21 mouse cellular contexts compared by ENCODE assay signal in genomic region chr1:157526625-157527024, GRCm38 (mm10). TPM values are rescaled to one million over a fixed set of nuclear protein-coding genes. Genes with fewer than 3 reads are reported as not detected.
A peak's percentile ranks its signal among the peaks of the same experiment; 100 is the strongest.
DNase-seq lines count a peak whose midpoint lies in the region; ATAC-seq and TF ChIP-seq lines count a peak whose summit lies in the region.
"Had no signal": no experiment of that assay in that cellular context is flagged by ENCODE, and none has a peak within 500 bp of the region (broad histone marks: within the 10 kb centered on the region; RNA-seq: fewer than 3 reads in every experiment).

No protein-coding gene starts in this region.

- no peak overlapping the region for H3K4me3 ChIP-seq in heart, adult 2 months
- no peak overlapping the region for H3K4me3 ChIP-seq in intestine, embryonic 14.5 days (ENCODE audit: low read depth, low read length)
- no peak overlapping the region; the same call in 1 of the 2 replicates for H3K4me3 ChIP-seq in liver, embryonic 11.5 days (ENCODE audit: low read depth, low read length)
- H3K4me3 ChIP-seq in forebrain, embryonic 13.5 days = no peak overlapping the region
- H3K4me3 ChIP-seq in forebrain, postnatal 0 days (ENCODE audit: low read depth, low read length) = no peak overlapping the region
- H3K4me3 ChIP-seq: embryonic facial prominence, embryonic 13.5 days; gastrocnemius, adult 2 months; heart, embryonic 13.5 days; hindbrain, embryonic 13.5 days; limb, embryonic 15.5 days; neural tube, embryonic 12.5 days had no signal

- peak; percentile 43 for DNase-seq in heart, adult 11 months
- no peak for DNase-seq in heart, adult 2 months
- DNase-seq in intestine, embryonic 14.5 days (ENCODE audit: low spot score) = peak; percentile 52
- no peak for DNase-seq in liver, embryonic 11.5 days (ENCODE audit: low spot score)
- DNase-seq in forebrain, postnatal 0 days = no peak
- DNase-seq in embryo, embryonic 10.5 days (ENCODE audit: low spot score) = no peak
- DNase-seq: adrenal gland, postnatal 14 days; cerebellum, postnatal 10 days; gastrocnemius, adult 2 months; right cerebral cortex, adult 18-20 months had no signal

- no peaks in the 10 kb centered on the region for H3K4me1 ChIP-seq in heart, adult 2 months (ENCODE audit: control insufficient read depth, insufficient read depth, low read length)
- no peaks in the 10 kb centered on the region for H3K4me1 ChIP-seq in intestine, embryonic 14.5 days (replicated peaks; ENCODE audit: control insufficient read depth, insufficient read depth, low read length)
- no peaks in the 10 kb centered on the region; the same call in 1 of the 2 replicates for H3K4me1 ChIP-seq in liver, embryonic 11.5 days (replicated peaks; ENCODE audit: control insufficient read depth, insufficient read depth, low read length)
- H3K4me1 ChIP-seq in forebrain, embryonic 13.5 days = no peaks in the 10 kb centered on the region
- H3K4me1 ChIP-seq in forebrain, postnatal 0 days (ENCODE audit: insufficient read depth) = no peaks in the 10 kb centered on the region
- H3K4me1 ChIP-seq: heart, embryonic 13.5 days; hindbrain, embryonic 13.5 days; limb, embryonic 15.5 days; neural tube, embryonic 12.5 days had no signal

- no peaks in the 10 kb centered on the region for H3K36me3 ChIP-seq in heart, adult 2 months (ENCODE audit: control insufficient read depth, insufficient read depth, low read length)
- no peaks in the 10 kb centered on the region for H3K36me3 ChIP-seq in intestine, embryonic 14.5 days (ENCODE audit: control insufficient read depth, insufficient read depth, low read length)
- no peaks in the 10 kb centered on the region for H3K36me3 ChIP-seq in liver, embryonic 11.5 days (ENCODE audit: control insufficient read depth, insufficient read depth, low read length)
- H3K36me3 ChIP-seq in forebrain, embryonic 13.5 days (ENCODE audit: poor library complexity, severe bottlenecking) = no peaks in the 10 kb centered on the region
- H3K36me3 ChIP-seq in forebrain, postnatal 0 days (ENCODE audit: insufficient read depth) = no peaks in the 10 kb centered on the region
- H3K36me3 ChIP-seq: embryonic facial prominence, embryonic 13.5 days; heart, embryonic 13.5 days; hindbrain, embryonic 13.5 days; limb, embryonic 15.5 days; neural tube, embryonic 12.5 days had no signal

- H3K9me3 ChIP-seq in intestine, embryonic 14.5 days (ENCODE audit: control insufficient read depth, low read length) = no peaks in the 10 kb centered on the region
- no peaks in the 10 kb centered on the region for H3K9me3 ChIP-seq in liver, embryonic 11.5 days (ENCODE audit: control insufficient read depth, low read length)
- H3K9me3 ChIP-seq in forebrain, embryonic 13.5 days (replicated peaks) = no peaks in the 10 kb centered on the region
- no peaks in the 10 kb centered on the region for H3K9me3 ChIP-seq in forebrain, postnatal 0 days (ENCODE audit: low read length)
- H3K9me3 ChIP-seq: embryonic facial prominence, embryonic 13.5 days; heart, embryonic 13.5 days; hindbrain, embryonic 13.5 days; limb, embryonic 15.5 days; neural tube, embryonic 12.5 days had no signal

- H3K27ac ChIP-seq in heart, adult 2 months = no peak overlapping the region
- peak overlapping the region; percentile 22; the same call in 1 of the 2 replicates for H3K27ac ChIP-seq in intestine, embryonic 14.5 days (ENCODE audit: low read depth)
- H3K27ac ChIP-seq in liver, embryonic 11.5 days (ENCODE audit: low read depth, low read length) = peak overlapping the region; percentile 61; the same call in 1 of the 2 replicates
- H3K27ac ChIP-seq in forebrain, embryonic 13.5 days = no peak overlapping the region
- no peak overlapping the region for H3K27ac ChIP-seq in forebrain, postnatal 0 days (ENCODE audit: low read depth, low read length)
- H3K27ac ChIP-seq: embryonic facial prominence, embryonic 13.5 days; gastrocnemius, adult 2 months; heart, embryonic 13.5 days; hindbrain, embryonic 13.5 days; kidney, postnatal 0 days; limb, embryonic 15.5 days; neural tube, embryonic 12.5 days had no signal

- no peak for TF ChIP-seq CTCF in heart, adult 2 months (IDR thresholded peaks at IDR 0.05)
- no peak for TF ChIP-seq CTCF in forebrain, postnatal 0 days (IDR thresholded peaks at IDR 0.05; ENCODE audit: low read depth)

- no peaks in the 10 kb centered on the region for H3K27me3 ChIP-seq in heart, adult 2 months (ENCODE audit: control insufficient read depth, insufficient read depth, low read length)
- no peaks in the 10 kb centered on the region for H3K27me3 ChIP-seq in intestine, embryonic 14.5 days (replicated peaks; ENCODE audit: control insufficient read depth, insufficient read depth, low read length)
- H3K27me3 ChIP-seq in liver, embryonic 11.5 days (replicated peaks; ENCODE audit: control insufficient read depth, insufficient read depth, low read length) = no peaks in the 10 kb centered on the region
- no peaks in the 10 kb centered on the region for H3K27me3 ChIP-seq in forebrain, embryonic 13.5 days
- H3K27me3 ChIP-seq in forebrain, postnatal 0 days (ENCODE audit: insufficient read depth, low read length) = no peaks in the 10 kb centered on the region
- H3K27me3 ChIP-seq: embryonic facial prominence, embryonic 13.5 days; hindbrain, embryonic 13.5 days; limb, embryonic 15.5 days; neural tube, embryonic 12.5 days; Patski had no signal

- H3K79me2 ChIP-seq in heart, adult 2 months (replicated peaks; ENCODE audit: control insufficient read depth, insufficient read depth, low read length) = no peaks in the 10 kb centered on the region

- TF ChIP-seq EP300 in heart, adult 2 months (IDR thresholded peaks at IDR 0.05; ENCODE audit: insufficient read depth, low read depth, low read length) = no peak

- no peak overlapping the region for H3K9ac ChIP-seq in heart, adult 2 months (ENCODE audit: low read depth, low read length)
- no peak overlapping the region for H3K9ac ChIP-seq in intestine, embryonic 14.5 days (ENCODE audit: low read length)
- no peak overlapping the region for H3K9ac ChIP-seq in liver, embryonic 11.5 days (ENCODE audit: low read depth, low read length)
- H3K9ac ChIP-seq in forebrain, embryonic 13.5 days = no peak overlapping the region
- H3K9ac ChIP-seq in forebrain, postnatal 0 days = no peak overlapping the region
- H3K9ac ChIP-seq: embryonic facial prominence, embryonic 13.5 days; heart, embryonic 13.5 days; hindbrain, embryonic 13.5 days; limb, embryonic 15.5 days; neural tube, embryonic 12.5 days had no signal

- intact Hi-C loops in heart, adult 2 months (cut with DNase I) = no loop called here

- TF ChIP-seq POLR2A in heart, adult 2 months (IDR thresholded peaks at IDR 0.05; ENCODE audit: insufficient read depth, low read depth, low read length) = no peak

- peak; percentile 72 for ATAC-seq in intestine, embryonic 14.5 days (replicated peaks; ENCODE audit: low FRiP score, low TSS enrichment, low read depth)
- peak; percentile 71 for ATAC-seq in liver, embryonic 11.5 days (replicated peaks; ENCODE audit: low FRiP score)
- 0 out of 2 replicates have a peak, but pooled peaks have one; percentile 35 for ATAC-seq in megakaryocyte-erythroid progenitor cell, adult 5-6 weeks (replicated peaks; ENCODE audit: low FRiP score, low TSS enrichment, poor library complexity, severe bottlenecking)
- no peak for ATAC-seq in forebrain, embryonic 13.5 days
- no peak; the same call in 1 of the 2 replicates for ATAC-seq in forebrain, postnatal 0 days
- ATAC-seq: CD4-positive, CD25-positive, alpha-beta regulatory T cell, adult 4 months; inflammation-experienced regulatory T-cells, adult 6 months; Patski had no signal

- 46% methylated on average over 5 of the region's 5 CpGs for WGBS in heart, adult 2 months
- 39% methylated on average over 5 of the region's 5 CpGs for WGBS in intestine, embryonic 14.5 days
- WGBS in liver, embryonic 11.5 days = 50% methylated on average over 5 of the region's 5 CpGs
- 76% methylated on average over 5 of the region's 5 CpGs for whole genome bisulfite sequencing in forebrain, embryonic 13.5 days
- WGBS in forebrain, postnatal 0 days = 52% methylated on average over 5 of the region's 5 CpGs

- H3K4me2 ChIP-seq in intestine, embryonic 14.5 days (ENCODE audit: low read length) = peak overlapping the region; percentile 28
- H3K4me2 ChIP-seq in liver, embryonic 11.5 days = peak overlapping the region; percentile 34
- no peak overlapping the region for H3K4me2 ChIP-seq in forebrain, embryonic 13.5 days
- no peak overlapping the region for H3K4me2 ChIP-seq in forebrain, postnatal 0 days (ENCODE audit: low read depth)
- H3K4me2 ChIP-seq: embryonic facial prominence, embryonic 13.5 days; heart, embryonic 13.5 days; hindbrain, embryonic 13.5 days; limb, embryonic 15.5 days; neural tube, embryonic 12.5 days had no signal

RNA-seq across cellular contexts. Expression of gene Sec16b, which starts 20.1 kb away (rescaled TPM):
- 1 to 10 TPM in 1 of 2 experiments, under 1 TPM in 1; 0.76 to 1.2 TPM for total RNA-seq in heart, adult 2 months (2021)
- 3.2 and 3.3 TPM in 2 replicates for polyA plus RNA-seq in heart, adult 2 months (2012; rRNA removed)
- polyA plus RNA-seq in intestine, embryonic 14.5 days (2014; fragmentation: Nextera tagmentation; extraction: Ambion mirVana) = 6.7 and 7.8 TPM in 2 replicates
- 4.6 and 5.8 TPM in 2 replicates for polyA plus RNA-seq in liver, embryonic 11.5 days (2014; fragmentation: Nextera tagmentation; extraction: Ambion mirVana)
- 0.45 TPM in 1 of 2 replicates, not detected in the other for total RNA-seq in megakaryocyte-erythroid progenitor cell, adult 5-6 weeks (2014; fragmentation: Nextera tagmentation)
- total RNA-seq in megakaryocyte-erythroid progenitor cell, adult 5-6 weeks (2017) = not detected in 2 replicates
- polyA plus RNA-seq in forebrain, embryonic 13.5 days (2015; fragmentation: Nextera tagmentation; extraction: Ambion mirVana) = 0.23 and 0.87 TPM in 2 replicates
- total RNA-seq in forebrain, postnatal 0 days (2014; rRNA removed) = 0.33 and 0.69 TPM in 2 replicates
- polyA plus RNA-seq in forebrain, postnatal 0 days (2015; fragmentation: Nextera tagmentation; extraction: Ambion mirVana) = 0.23 and 0.30 TPM in 2 replicates

Comparison
In these comparisons a context has a peak if more than half of its experiments do, and no peak if none do; other contexts are left out.
1. DNase-seq: peak in heart, adult 11 months (single experiment) and intestine, embryonic 14.5 days (single experiment); none in heart, adult 2 months (0 of 2), liver, embryonic 11.5 days (single experiment), forebrain, postnatal 0 days (single experiment) and embryo, embryonic 10.5 days (single experiment).
2. H3K27ac ChIP-seq: peak in intestine, embryonic 14.5 days (single experiment) and liver, embryonic 11.5 days (single experiment); none in heart, adult 2 months (single experiment), forebrain, embryonic 13.5 days (single experiment) and forebrain, postnatal 0 days (single experiment).
3. ATAC-seq: peak in intestine, embryonic 14.5 days (single experiment), liver, embryonic 11.5 days (single experiment) and megakaryocyte-erythroid progenitor cell, adult 5-6 weeks (single experiment); none in forebrain, embryonic 13.5 days (single experiment) and forebrain, postnatal 0 days (single experiment).
4. H3K4me2 ChIP-seq: peak in intestine, embryonic 14.5 days (single experiment) and liver, embryonic 11.5 days (single experiment); none in forebrain, embryonic 13.5 days (single experiment) and forebrain, postnatal 0 days (single experiment).